Mouse (Mus musculus): ENCODE results near the gene Sox13.

DNA sequence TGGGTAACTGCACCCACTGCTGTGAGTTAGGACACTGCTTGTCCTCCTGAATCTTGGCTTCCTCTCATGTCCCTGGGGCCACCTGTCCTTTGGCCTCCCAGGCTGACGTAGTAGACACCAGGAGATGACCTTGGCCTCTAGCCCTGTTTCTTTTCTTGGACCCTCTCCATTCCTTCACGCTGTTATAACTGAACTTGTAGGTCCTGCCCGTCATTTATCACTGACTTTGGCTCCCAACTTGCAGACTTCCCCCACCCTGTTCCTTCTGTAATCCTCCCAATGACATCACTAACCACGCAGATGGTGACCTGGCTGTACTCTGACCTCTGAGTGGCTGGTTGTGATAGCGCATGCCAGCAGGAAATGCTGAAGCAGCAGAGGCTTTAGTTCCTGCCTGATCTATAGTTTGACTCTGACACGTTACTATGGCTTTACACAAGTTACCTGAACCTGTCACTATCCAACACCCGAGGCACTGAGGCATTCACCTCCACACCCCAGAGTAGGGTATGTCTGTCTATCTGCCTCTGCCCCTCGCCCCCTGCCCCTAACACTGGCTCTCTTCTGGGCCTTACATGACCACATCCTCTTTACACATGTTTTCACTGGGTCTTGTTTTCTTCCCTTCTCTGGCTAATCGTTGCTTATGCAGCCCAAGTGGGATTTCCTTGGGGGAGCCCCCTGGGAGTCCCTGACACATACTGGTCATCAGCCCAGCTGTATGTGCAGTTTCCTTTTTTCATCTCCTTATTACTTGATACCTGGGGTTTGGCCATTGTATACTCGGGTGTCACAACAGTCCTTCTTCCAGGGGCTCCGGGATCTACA is 76.3 kb downstream of the Sox13 start:
- no peak for TF ChIP-seq CTCF (IDR thresholded peaks at IDR 0.05; ENCODE audit: low read depth, low read length)
- TF ChIP-seq GATA1 (IDR thresholded peaks at IDR 0.05; ENCODE audit: borderline replicate concordance, low read length), result no peak

Measured in G1E (cell line).